Mouse (Mus musculus) layer of hippocampus, adult 9-10 months (tissue): ENCODE data around the gene Gm37240.
A peak's percentile ranks its signal among the peaks of the same experiment; 100 is the strongest.

ENCODE experiments used
- DNase-seq: peaks from one replicate; pipeline ENCODE4 v3.0.0; 2022; ENCODE audit warnings: low spot score

Gene Gm37240

GRCm38 (mm10) chr3:85024817-85025705, 862.3 kb downstream of the Gm37240 start:
- no peak for DNase-seq

GRCm38 (mm10) chr3:85024237-85024636, 863.1 kb downstream of the Gm37240 start:
- no peak for DNase-seq

- no peak for DNase-seq
Observed at GRCm38 (mm10) chr3:85022800-85023199, 864.5 kb downstream of the Gm37240 start.

GRCm38 (mm10) chr3:85021816-85022215, 865.5 kb downstream of the Gm37240 start:
- no peak for DNase-seq

GRCm38 (mm10) chr3:85020137-85020536, 867.2 kb downstream of the Gm37240 start:
- DNase-seq, result no peak

GRCm38 (mm10) chr3:85015667-85016066, 871.7 kb downstream of the Gm37240 start:
- peak; percentile 55 for DNase-seq

- DNase-seq, result no peak
Observed at GRCm38 (mm10) chr3:85012889-85013288, 874.4 kb downstream of the Gm37240 start.

- no peak for DNase-seq
Observed at GRCm38 (mm10) chr3:85005257-85005656, 882.1 kb downstream of the Gm37240 start.

GRCm38 (mm10) chr3:84988880-84989279, 898.4 kb downstream of the Gm37240 start:
- DNase-seq, result no peak

GRCm38 (mm10) chr3:84985121-84985625, 902.1 kb downstream of the Gm37240 start:
- DNase-seq, result peak; percentile 41

- DNase-seq, result no peak
Observed at GRCm38 (mm10) chr3:84982688-84983087, 904.6 kb downstream of the Gm37240 start.

GRCm38 (mm10) chr3:84980158-84980557, 907.2 kb downstream of the Gm37240 start:
- no peak for DNase-seq

GRCm38 (mm10) chr3:84978676-84979075, 908.6 kb downstream of the Gm37240 start:
- no peak for DNase-seq

- no peak for DNase-seq
Observed at GRCm38 (mm10) chr3:84974193-84974592, 913.1 kb downstream of the Gm37240 start.

- no peak for DNase-seq
Observed at GRCm38 (mm10) chr3:84972881-84973280, 914.4 kb downstream of the Gm37240 start.

GRCm38 (mm10) chr3:84971561-84971960, 915.8 kb downstream of the Gm37240 start:
- DNase-seq, result no peak

- DNase-seq, result no peak
Observed at GRCm38 (mm10) chr3:84967364-84967763, 920.0 kb downstream of the Gm37240 start.

GRCm38 (mm10) chr3:84965156-84965555, 922.2 kb downstream of the Gm37240 start:
- no peak for DNase-seq

GRCm38 (mm10) chr3:84955857-84956256, 931.5 kb downstream of the Gm37240 start:
- DNase-seq, result no peak

- DNase-seq, result no peak
Observed at GRCm38 (mm10) chr3:84955011-84955775, 932.1 kb downstream of the Gm37240 start.

GRCm38 (mm10) chr3:84952585-84953187, 934.6 kb downstream of the Gm37240 start:
- no peak for DNase-seq

- peak; percentile 69 for DNase-seq
Observed at GRCm38 (mm10) chr3:84952135-84952534, 935.2 kb downstream of the Gm37240 start.
